Mouse (Mus musculus): Measurements from ENCODE around the gene Cnot6.

Cnot6 gene

DNA sequence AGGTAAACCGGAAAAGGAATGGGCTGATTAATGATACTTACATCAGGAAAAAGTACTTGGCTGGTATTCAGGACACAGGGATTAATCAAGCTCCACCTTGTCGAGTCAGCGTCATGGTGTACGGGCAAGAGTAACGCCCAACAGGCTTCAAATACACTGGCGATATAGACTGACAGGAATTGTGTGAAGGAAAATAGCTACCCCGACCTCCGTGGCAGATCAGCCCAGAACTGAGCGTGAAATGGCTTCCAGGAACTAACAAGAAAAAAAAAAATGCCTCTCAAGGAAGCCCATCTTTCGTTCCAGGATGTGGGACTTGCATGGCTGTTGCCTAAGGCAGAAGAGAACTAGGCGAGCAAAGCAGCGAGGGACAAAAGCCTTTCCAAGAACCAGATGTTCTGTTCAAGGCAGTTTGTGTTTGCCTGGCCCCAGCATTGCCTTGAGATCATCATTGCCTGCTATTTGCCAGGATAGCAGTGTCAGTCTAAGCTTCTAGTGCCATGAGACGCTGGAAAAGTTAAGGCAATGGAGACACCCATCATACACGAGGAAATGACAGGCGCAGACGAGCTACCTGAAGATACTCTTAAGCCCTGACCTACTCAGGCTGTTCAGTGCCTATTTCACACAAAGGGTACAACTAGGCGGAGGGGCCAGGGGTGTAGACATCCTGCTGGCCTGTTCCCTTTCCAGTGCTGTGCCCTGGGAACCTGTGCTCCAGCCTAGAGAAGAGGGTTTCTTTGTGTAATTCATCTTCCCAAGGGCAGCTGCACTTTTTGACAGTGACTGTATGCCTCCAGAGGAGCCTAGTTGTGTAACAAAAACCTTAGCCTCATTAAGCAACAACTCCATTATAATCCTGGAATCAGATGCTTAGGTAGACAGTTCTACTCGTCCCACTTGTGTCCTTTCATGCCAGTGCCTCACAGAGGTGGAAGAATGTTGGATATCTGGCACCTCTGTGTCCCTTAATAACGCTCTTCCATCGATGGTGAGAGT is 1.1 kb upstream of the Cnot6 start:
- no peak for DNase-seq

- DNase-seq: peak; percentile 14
Observed at GRCm38 (mm10) chr11:49711981-49712554, 455 bp downstream of the Cnot6 start.

GRCm38 (mm10) chr11:49710664-49711063 is 1.9 kb downstream of the Cnot6 start:
- no peak for DNase-seq

DNA sequence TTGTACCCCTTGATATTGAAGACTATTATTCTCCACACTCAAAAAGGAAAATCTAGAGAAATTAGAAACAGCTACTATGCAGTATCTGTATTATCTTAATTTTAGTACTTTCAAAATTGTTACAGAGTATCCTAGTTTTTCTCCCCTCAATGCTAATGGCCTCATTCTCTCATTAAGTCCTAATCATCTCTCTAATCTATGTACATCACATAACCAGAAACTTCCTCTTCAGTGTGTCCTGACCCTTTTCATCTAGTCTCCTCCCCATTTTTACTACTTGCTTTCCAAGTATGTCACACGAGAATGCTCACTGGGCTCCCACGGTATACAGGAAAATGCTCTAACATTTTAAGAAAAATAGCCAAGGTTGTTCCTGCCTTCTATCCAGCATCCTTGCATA is 4.7 kb downstream of the Cnot6 start:
- no peak for DNase-seq

GRCm38 (mm10) chr11:49704804-49705203 is 7.7 kb downstream of the Cnot6 start:
- no peak for DNase-seq

GRCm38 (mm10) chr11:49702014-49702413 is 10.5 kb downstream of the Cnot6 start:
- DNase-seq: no peak

- no peak for DNase-seq
Observed at GRCm38 (mm10) chr11:49699079-49699478, 13.4 kb downstream of the Cnot6 start.

DNA sequence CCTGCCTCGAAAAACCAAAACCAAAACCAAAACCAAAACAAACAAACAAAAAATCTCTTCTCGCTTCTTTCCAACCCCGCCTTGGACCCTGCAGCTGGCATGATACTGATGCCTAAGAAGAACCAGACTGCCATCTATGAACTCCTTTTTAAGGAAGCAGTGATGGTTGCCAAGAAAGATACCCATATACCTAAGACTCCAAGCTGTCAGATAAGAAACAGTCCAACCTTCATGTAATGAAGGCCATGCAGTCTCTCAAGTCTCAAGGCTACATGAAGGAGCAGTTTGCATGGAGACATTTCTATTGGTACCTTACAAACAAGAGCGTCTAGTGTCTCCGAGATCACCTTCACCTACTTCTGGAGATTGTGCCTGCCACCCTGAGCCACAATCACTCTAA is 14.7 kb downstream of the Cnot6 start:
- DNase-seq: no peak

GRCm38 (mm10) chr11:49696472-49696871 is 16.1 kb downstream of the Cnot6 start:
- DNase-seq: no peak

- DNase-seq: no peak
Observed at GRCm38 (mm10) chr11:49695695-49696094, 16.8 kb downstream of the Cnot6 start.

- DNase-seq: no peak
Observed at GRCm38 (mm10) chr11:49695013-49695412, 17.5 kb downstream of the Cnot6 start.

- DNase-seq: no peak
Observed at GRCm38 (mm10) chr11:49684237-49684973, 28.1 kb downstream of the Cnot6 start.

DNA sequence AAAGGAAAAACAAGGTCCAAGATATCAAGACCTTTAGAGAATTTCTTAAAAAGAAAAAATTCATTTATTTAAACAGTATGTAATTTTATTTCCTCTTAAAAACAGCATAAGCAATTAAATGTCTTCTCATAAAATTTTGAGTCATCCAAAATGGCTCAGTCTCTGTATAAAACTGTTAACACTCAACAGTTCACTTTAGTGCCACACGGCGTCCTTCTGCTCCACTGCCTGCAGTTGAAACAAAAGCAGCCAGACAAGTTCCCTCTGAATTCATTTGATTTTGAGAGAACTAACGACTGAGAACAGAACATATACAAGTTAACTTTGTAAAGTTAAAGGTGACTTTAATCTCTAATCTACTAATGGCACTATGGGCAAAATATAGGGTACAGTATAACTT is 39.1 kb downstream of the Cnot6 start:
- DNase-seq: no peak

GRCm38 (mm10) chr11:49665462-49665861 is 47.1 kb downstream of the Cnot6 start:
- no peak for DNase-seq

- DNase-seq: no peak
Observed at GRCm38 (mm10) chr11:49664262-49665140, 48.0 kb downstream of the Cnot6 start.

GRCm38 (mm10) chr11:49663310-49663709 is 49.2 kb downstream of the Cnot6 start, which contains the start of gene Scgb3a1:
Scgb3a1 (plus strand) TSS chr11:49663610.
- DNase-seq: no peak

- DNase-seq: no peak
Observed at GRCm38 (mm10) chr11:49662292-49662780, 50.2 kb downstream of the Cnot6 start.

GRCm38 (mm10) chr11:49659470-49659799 is 53.1 kb downstream of the Cnot6 start:
- DNase-seq: no peak

DNA sequence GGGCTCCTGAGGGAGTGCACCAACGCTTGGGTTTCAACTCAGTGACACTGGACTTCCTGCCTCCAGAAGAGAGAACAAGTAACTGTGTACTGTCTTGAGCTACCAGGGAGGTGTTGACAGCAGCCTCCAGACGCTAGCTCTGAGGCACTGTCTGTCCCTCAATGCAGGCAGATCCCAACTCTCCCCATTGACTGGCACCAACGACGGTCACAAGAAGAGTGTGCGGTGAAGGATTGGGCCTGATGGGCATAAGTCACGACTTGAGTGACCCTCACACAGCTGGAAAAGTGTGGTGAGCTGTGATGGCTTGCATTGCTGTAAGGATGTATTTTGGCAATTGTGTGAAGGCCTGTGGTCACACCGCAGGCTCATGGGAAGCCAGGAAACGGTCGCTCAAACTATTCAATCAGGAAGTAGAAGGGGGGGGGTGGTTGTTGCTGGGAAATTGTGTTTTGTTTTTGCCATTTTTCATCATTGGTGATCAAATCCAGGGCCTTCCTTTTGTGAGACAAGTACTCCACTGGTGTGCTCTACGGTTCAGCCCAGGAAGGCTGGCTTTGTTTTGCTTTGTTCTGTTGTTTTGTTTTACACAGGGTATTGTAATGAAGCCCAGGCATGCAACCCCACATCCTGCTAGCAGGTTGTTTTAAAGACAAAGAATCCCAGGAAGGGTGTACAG is 53.6 kb downstream of the Cnot6 start:
- DNase-seq: no peak

DNA sequence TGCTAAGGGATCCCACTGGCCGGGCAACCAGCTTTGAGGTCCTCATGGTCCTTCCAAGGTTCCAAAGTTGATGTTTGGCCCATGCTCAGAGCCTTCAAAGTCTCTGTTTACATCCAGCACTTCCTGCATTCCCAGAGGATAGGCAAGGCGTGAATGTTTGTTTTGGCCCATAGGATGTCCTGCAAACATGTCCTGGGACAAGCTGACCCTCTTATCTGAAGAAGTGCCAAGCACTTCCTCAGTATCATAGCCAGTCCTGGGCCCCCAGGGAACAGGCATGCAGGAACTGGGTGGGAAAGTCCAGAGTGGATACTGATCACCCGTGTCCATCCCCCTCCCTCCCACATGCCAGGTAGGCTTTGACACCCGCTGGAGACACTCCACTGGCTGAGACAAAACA is 54.5 kb downstream of the Cnot6 start:
- no peak for DNase-seq

DNA sequence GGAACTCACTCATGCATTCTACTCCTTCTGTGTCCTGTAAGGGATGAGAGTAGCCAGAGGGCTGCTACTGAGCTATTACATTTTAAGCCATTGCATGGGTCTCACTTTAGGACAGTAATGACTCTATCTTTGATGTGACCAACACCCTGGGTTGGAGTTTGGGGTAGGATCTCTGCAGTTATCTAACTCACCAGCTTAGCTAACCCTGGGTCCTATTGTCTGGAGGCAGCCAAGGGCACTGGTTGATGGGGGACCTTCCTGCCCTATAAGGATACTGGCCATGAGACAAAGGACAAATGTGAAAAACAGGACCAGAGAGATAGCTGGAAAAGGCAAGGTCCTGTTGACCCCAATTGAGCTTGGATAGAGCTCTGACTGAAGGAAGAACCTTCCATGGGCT is 57.0 kb downstream of the Cnot6 start:
- no peak for DNase-seq

DNA sequence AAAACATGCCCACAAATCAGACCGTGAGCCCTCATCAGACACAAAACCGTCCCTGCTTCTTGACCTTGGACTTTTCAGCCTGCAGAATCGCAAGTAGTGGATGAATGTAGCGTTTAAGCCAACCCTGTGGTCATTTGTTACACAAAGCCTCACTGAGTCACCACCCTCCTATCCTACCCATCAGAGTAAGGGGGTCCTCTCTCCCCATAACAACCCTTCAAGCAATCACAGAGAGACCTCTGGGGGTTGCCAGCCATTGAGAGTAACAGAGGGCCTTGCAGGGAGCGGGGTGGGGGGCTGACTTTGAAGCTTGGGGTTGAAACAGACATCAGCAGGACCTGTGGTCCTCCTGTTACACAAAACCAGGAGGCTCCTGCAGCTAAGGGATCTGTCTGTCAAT is 57.9 kb downstream of the Cnot6 start:
- no peak for DNase-seq

Data from right cerebral cortex, postnatal 14 days (tissue).